Mouse (Mus musculus): Measurements from ENCODE around the gene Krcc1. TPM values are rescaled to one million over a fixed set of nuclear protein-coding genes. Genes with fewer than 3 reads are reported as not detected.
A peak's percentile ranks its signal among the peaks of the same experiment; 100 is the strongest.
"Not testable (repeated sequence)": the region's sequence is repeated elsewhere in the genome, so short reads cannot be mapped to it uniquely, and the experiment has no call there.

Gene Krcc1
- polyA plus RNA-seq, 1 experiment from 2014 or later: 26.6 TPM

DNA sequence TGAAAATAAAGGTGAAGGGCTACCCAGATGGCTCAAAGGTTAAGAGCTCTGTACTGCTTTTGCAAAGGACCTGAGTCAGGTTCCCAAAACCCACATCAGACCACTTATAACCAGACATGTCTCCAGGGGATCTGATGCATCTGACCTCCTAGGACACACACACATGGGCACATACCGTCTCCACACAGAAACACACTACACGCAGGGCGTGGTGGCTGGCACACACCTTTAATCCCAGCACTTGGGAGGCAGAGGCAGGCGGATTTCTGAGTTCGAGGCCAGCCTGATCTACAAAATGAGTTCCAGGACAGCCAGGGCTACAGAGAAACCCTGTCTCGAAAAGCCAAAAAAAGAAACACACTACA, 1.8 kb upstream of the Krcc1 start:
- H3K27me3 ChIP-seq (replicated peaks); ATAC-seq (ENCODE audit: low FRiP score, low read depth); H3K4me3 ChIP-seq; H3K9me3 ChIP-seq; H3K9ac ChIP-seq; H3K27ac ChIP-seq; H3K36me3 ChIP-seq; H3K4me2 ChIP-seq (replicated peaks): not testable (repeated sequence)
- WGBS: 95% methylated on average over 6 of the region's 6 CpGs
- peaks cover 11% of the 10 kb centered on the region for H3K4me1 ChIP-seq

DNA sequence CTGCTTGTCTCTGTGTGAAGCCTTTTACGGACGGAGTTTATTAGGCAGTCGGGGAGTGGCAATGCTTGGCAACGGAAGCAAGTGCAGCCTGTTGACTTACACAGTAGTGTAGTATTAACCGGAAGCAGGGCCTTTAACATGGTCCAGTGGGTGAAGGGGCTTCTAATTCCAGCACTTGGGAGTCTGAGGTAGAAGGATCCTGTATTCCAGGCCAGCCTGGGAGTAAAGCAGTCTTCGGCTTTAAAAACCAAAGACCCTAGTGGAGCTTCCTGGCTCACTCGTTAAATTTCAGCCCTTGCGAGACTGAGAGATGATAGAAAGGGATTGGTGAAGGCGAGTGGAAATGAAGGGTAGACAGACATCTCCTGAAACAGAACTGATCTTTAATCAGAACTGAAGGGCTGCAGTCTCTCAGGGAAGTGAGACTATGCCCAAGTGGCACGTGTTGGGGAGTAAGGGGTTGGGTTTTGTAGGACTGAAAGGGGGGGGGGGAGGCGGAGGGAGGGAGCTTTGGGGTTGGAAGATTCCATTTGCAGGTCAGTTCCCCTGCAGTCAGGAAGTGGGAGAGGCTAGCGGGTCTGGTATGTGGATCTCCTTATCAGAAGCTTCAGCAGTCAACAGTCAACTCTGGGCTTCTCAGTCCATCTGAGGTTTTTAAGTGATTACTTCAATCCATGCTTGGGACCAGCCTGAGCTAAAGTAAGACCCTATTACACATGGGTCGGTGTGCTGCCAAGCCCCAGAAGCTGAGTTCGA, 998 bp upstream of the Krcc1 start:
- Histone ChIP-seq H3K27me3 (replicated peaks) (no peaks in the 10 kb centered on the region), H3K4me2 (replicated peaks) (peak overlapping the region; percentile 77), H3K36me3 (no peaks in the 10 kb centered on the region), H3K4me3 (peak overlapping the region; percentile 89), H3K27ac (no peak overlapping the region), H3K9me3 (no peaks in the 10 kb centered on the region), H3K4me1 (peaks cover 11% of the 10 kb centered on the region), H3K9ac (peak overlapping the region; percentile 14; the same call in 1 of the 2 replicates)
- peak; percentile 21 for ATAC-seq (ENCODE audit: low FRiP score, low read depth)
- 25% methylated on average over 14 of the region's 14 CpGs for WGBS

DNA sequence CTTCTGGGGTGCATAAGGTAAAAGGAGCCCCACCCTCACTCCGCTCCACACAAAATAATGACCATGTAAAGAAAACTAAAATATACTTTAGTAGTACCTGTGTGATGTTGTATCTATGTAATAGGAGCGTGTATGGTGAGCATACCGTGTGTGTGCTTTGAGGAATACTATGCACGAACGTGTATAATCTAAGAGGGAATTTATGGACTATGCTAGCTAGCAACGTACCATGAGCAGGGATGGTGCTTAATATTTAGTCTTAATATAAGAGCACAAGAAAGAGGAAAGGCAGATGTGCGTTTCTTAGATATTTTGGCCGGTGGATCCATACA, 454 bp upstream of the Krcc1 start:
- Histone ChIP-seq H3K27me3 (replicated peaks) (no peaks in the 10 kb centered on the region), H3K4me3 (peak overlapping the region; percentile 89), H3K36me3 (no peaks in the 10 kb centered on the region), H3K9me3 (no peaks in the 10 kb centered on the region), H3K4me1 (peaks cover 11% of the 10 kb centered on the region), H3K4me2 (replicated peaks) (peak overlapping the region; percentile 77), H3K27ac (0 out of 2 replicates have a peak overlapping the region, but pooled peaks have one; percentile 50), H3K9ac (peak overlapping the region; percentile 14; the same call in 1 of the 2 replicates)
- WGBS: 3% methylated on average over 8 of the region's 8 CpGs
- peak; percentile 70 for ATAC-seq (ENCODE audit: low FRiP score, low read depth)

DNA sequence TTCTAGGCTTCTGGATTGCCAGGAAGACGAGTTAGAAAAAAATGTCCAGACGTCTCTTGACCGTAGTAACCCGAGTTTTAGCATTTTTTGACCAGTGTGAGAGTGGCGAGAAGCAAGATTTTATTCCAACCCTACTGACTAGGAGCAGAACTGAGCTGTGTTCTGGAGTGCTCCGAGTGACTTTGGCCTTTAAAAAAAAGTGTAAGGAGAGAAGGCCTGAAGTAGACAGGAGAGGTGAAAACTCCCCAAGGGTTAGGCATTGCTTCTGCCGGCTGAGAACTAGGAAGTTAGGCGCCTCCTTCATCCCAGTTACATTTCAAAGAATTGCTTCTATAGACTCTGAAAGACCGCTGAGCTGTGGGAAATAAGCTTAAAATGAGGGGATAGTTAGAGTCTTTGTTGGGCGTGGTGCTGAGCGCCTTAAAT, 852 bp downstream of the Krcc1 start:
- H3K9ac ChIP-seq: peak overlapping the region; percentile 97
- WGBS: under 1% methylated on average over 11 of the region's 11 CpGs
- H3K4me1 ChIP-seq: peaks cover 11% of the 10 kb centered on the region
- ATAC-seq (ENCODE audit: low FRiP score, low read depth): no peak
- no peaks in the 10 kb centered on the region for H3K9me3 ChIP-seq
- H3K36me3 ChIP-seq: no peaks in the 10 kb centered on the region
- peak overlapping the region; percentile 77 for H3K4me2 ChIP-seq (replicated peaks)
- peak overlapping the region; percentile 86 for H3K27ac ChIP-seq
- peak overlapping the region; percentile 89 for H3K4me3 ChIP-seq
- H3K27me3 ChIP-seq (replicated peaks): no peaks in the 10 kb centered on the region

DNA sequence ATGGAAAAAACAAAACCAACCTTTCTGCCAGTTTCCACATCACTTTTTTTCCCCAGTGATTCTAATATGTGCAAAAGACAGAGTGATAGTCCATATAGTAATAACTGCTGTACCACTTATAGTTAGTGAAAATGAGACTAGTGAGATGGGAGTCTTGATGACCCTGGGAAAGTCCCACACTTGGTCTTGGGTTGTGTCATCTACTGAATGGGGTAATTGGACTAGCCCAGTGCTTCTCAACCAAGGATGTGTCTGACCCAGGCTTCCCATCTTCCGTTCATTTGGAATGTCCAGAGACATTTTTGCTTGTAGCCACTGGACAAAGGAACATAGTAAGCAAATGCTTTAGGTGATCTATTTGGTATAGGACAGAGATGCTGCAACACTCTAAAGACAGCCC, 2.2 kb downstream of the Krcc1 start:
- no peak overlapping the region for H3K27ac ChIP-seq
- H3K9me3 ChIP-seq: no peaks in the 10 kb centered on the region
- H3K4me1 ChIP-seq: peaks cover 11% of the 10 kb centered on the region
- WGBS: 88% methylated on average over 1 of the region's 1 CpGs
- no peaks in the 10 kb centered on the region for H3K27me3 ChIP-seq (replicated peaks)
- H3K36me3 ChIP-seq: no peaks in the 10 kb centered on the region
- H3K4me2 ChIP-seq (replicated peaks): no peak overlapping the region
- no peak overlapping the region for H3K9ac ChIP-seq
- no peak overlapping the region for H3K4me3 ChIP-seq
- no peak for ATAC-seq (ENCODE audit: low FRiP score, low read depth)

DNA sequence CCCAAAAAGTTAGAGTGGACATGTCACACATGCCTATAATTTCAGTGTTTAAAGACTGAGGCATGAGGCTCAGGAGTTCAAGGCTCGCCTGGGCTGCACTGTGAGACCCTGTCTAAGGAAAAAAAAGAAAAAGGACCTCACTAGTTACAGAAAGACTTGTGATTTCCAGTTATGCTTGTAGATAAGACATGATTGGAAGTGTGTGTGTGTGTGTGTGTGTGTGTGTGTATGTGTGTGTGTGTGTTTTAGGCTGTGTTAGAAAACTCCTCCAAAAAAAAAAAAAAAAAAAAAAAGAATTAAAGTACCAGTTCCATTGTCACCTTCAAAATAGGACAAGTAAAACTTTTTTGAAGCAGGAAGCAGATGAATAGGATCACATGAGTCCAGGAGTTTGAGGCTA, 3.1 kb downstream of the Krcc1 start:
- H3K9me3 ChIP-seq: no peaks in the 10 kb centered on the region
- no peak overlapping the region for H3K4me2 ChIP-seq (replicated peaks)
- no peak overlapping the region for H3K27ac ChIP-seq
- H3K36me3 ChIP-seq: no peaks in the 10 kb centered on the region
- WGBS: 85% methylated on average over 1 of the region's 1 CpGs
- no peak for ATAC-seq (ENCODE audit: low FRiP score, low read depth)
- H3K9ac ChIP-seq: no peak overlapping the region
- no peaks in the 10 kb centered on the region for H3K27me3 ChIP-seq (replicated peaks)
- no peak overlapping the region for H3K4me3 ChIP-seq
- peaks cover 11% of the 10 kb centered on the region for H3K4me1 ChIP-seq

DNA sequence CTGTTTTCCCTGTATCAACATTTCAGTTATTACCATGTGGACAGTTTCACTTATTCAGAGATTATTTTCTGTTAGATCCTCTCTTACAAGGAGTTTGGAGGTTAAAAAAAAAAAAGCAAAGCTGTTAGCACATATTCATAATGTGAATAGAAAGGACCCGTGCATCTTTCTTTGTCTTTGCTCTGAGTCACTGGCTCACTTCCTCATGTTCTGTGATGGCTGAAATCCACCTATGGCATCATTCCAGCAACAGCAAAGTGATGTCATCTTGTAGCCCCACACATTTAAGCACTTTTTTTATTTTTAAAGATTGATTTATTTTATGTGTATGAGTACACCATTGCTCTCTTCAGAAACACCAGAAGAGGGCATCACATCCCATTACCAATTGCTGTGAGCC, 7.9 kb downstream of the Krcc1 start:
- peaks cover 5% of the 10 kb centered on the region for H3K36me3 ChIP-seq
- ATAC-seq (ENCODE audit: low FRiP score, low read depth): no peak
- H3K4me2 ChIP-seq (replicated peaks): no peak overlapping the region
- no peaks in the 10 kb centered on the region for H3K9me3 ChIP-seq
- no peak overlapping the region for H3K9ac ChIP-seq
- H3K27me3 ChIP-seq (replicated peaks): no peaks in the 10 kb centered on the region
- WGBS: 86% methylated on average over 1 of the region's 1 CpGs
- no peak overlapping the region for H3K27ac ChIP-seq
- no peaks in the 10 kb centered on the region for H3K4me1 ChIP-seq
- no peak overlapping the region for H3K4me3 ChIP-seq

DNA sequence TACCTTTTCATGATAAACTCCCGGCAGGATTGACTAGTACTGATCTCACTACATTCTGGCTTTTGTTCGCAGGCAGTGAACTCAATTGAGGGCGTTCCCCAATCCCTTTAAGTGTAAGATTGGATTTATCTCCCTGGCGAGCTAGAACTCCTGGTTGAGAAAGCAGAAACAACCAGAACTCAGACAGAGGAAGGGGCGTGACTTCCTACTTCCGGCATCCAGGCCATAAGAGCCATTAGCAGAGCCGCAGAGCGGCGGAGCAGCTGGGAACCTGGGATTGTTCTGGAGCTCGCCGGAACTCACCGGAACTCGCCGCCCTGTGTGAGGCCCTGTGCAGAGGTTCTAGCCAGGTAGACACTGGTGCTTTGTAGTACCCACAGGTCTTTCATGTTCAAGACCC, 22.0 kb downstream of the Krcc1 start:
- H3K4me3 ChIP-seq: no peak overlapping the region

DNA sequence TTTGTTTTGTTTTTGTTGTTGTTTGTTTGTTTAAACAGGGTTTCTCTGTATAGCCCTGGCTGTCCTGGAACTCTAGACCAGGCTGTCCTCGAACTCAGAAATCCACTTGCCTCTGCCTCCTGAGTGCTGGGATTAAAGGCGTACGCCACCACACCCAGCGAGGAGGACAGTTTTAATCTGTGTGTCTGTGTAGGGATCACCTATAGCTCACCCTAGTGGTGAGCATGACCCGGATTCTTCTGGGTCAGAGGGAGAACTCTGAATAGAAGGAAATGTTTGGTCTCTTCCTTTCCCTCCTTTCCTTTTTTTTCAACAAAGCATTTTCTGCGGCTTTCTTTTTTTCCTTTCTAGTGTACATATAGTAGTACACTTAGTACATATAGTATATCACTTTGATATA, 23.8 kb downstream of the Krcc1 start:
- Histone ChIP-seq H3K9me3 (no peaks in the 10 kb centered on the region), H3K36me3 (no peaks in the 10 kb centered on the region), H3K27ac (no peak overlapping the region), H3K4me2 (replicated peaks) (no peak overlapping the region), H3K4me1 (no peaks in the 10 kb centered on the region), H3K27me3 (replicated peaks) (no peaks in the 10 kb centered on the region), H3K4me3 (no peak overlapping the region), H3K9ac (no peak overlapping the region)
- 70% methylated on average over 6 of the region's 6 CpGs for WGBS
- ATAC-seq (ENCODE audit: low FRiP score, low read depth): no peak

More for the DNA sequence above, 22.0 kb downstream of the Krcc1 start:
- Histone ChIP-seq H3K4me1 (no peaks in the 10 kb centered on the region), H3K9ac (no peak overlapping the region), H3K27me3 (replicated peaks) (no peaks in the 10 kb centered on the region), H3K27ac (no peak overlapping the region), H3K4me2 (replicated peaks) (no peak overlapping the region), H3K9me3 (no peaks in the 10 kb centered on the region), H3K36me3 (no peaks in the 10 kb centered on the region)
- no peak for ATAC-seq (ENCODE audit: low FRiP score, low read depth)
- WGBS: 91% methylated on average over 14 of the region's 14 CpGs

DNA sequence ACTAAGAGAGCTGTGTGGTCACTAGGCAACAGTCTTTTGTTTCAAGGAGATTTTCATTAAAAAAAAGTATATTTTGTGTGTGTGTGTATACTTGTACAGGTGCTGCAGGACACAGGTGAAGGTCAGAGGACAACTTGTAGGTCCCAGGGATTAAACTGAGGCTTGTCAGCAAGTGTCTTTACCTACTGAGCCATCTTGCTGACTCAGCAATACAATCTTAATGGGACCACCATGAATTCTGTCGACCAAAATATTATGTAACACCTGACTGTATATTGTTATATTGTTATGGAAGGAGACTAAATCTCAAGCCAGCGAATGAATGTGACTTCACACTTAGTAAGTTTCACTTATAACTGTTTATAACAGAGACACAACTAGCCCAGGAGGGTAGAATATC, 26.6 kb downstream of the Krcc1 start:
- no peaks in the 10 kb centered on the region for H3K4me1 ChIP-seq
- H3K36me3 ChIP-seq: no peaks in the 10 kb centered on the region
- no peak overlapping the region for H3K27ac ChIP-seq
- no peaks in the 10 kb centered on the region for H3K27me3 ChIP-seq (replicated peaks)
- no peak for ATAC-seq (ENCODE audit: low FRiP score, low read depth)
- 66% methylated on average over 2 of the region's 2 CpGs for WGBS
- no peaks in the 10 kb centered on the region for H3K9me3 ChIP-seq
- no peak overlapping the region for H3K4me3 ChIP-seq
- no peak overlapping the region for H3K4me2 ChIP-seq (replicated peaks)
- no peak overlapping the region for H3K9ac ChIP-seq

DNA sequence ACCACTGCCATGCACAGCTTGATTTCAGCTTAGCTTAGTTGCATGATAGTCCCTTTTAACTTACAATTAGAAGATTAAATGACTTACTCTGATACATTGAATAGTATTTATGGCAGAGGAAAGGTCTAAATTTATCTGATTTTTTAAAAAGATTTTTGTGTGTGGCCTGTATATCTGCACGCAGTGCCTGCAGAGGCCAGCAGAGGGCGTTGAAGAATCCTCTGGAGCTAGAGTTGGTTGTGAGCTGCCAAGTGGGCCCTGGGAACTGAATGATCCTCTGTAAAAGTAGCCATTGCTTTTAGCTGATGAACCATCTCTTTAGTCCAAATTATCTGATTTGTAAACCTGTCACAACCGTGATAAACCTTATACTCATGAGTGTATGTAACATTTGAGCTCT, 27.3 kb downstream of the Krcc1 start:
- Histone ChIP-seq H3K36me3 (no peaks in the 10 kb centered on the region), H3K4me3 (no peak overlapping the region), H3K4me1 (no peaks in the 10 kb centered on the region), H3K27ac (no peak overlapping the region), H3K27me3 (replicated peaks) (no peaks in the 10 kb centered on the region), H3K4me2 (replicated peaks) (no peak overlapping the region), H3K9ac (no peak overlapping the region), H3K9me3 (no peaks in the 10 kb centered on the region)
- 32% methylated on average over 3 of the region's 3 CpGs for WGBS
- ATAC-seq (ENCODE audit: low FRiP score, low read depth): no peak

DNA sequence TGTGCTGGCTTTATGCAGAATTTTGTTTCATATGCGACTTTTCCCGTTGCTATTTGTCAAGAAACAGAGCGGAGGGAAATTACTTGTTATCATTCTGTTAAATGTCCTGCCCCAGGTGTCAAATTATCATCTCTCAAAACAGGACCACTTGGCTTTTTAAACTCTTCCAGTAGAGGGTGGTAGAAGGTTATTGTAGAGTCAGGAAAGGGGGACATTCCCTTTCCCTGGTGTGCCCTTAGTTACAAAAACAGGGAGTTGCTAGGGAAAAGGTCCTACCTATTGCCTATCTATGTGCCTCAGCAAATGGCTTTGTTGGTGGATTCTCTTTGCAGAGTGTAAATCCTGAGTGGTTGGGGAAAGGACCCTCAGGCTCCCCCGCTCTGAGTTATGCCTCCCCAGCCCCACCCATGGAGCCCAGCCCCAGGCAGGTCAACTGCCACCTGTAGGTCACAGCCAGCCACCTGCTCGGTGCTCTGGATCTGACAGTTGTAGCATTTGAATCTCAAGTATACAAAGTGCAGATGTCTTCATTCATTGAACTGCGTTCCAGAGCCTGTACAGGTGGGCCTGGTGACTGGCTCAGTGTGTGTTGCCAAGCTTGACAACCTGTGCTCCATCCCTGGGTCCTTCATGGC, 30.7 kb downstream of the Krcc1 start:
- H3K4me3 ChIP-seq: no peak overlapping the region
- no peaks in the 10 kb centered on the region for H3K27me3 ChIP-seq (replicated peaks)
- WGBS: 74% methylated on average over 6 of the region's 6 CpGs
- no peak for ATAC-seq (ENCODE audit: low FRiP score, low read depth)
- H3K4me1 ChIP-seq: no peaks in the 10 kb centered on the region
- H3K4me2 ChIP-seq (replicated peaks): no peak overlapping the region
- no peaks in the 10 kb centered on the region for H3K9me3 ChIP-seq
- H3K9ac ChIP-seq: no peak overlapping the region
- H3K36me3 ChIP-seq: no peaks in the 10 kb centered on the region
- no peak overlapping the region for H3K27ac ChIP-seq

DNA sequence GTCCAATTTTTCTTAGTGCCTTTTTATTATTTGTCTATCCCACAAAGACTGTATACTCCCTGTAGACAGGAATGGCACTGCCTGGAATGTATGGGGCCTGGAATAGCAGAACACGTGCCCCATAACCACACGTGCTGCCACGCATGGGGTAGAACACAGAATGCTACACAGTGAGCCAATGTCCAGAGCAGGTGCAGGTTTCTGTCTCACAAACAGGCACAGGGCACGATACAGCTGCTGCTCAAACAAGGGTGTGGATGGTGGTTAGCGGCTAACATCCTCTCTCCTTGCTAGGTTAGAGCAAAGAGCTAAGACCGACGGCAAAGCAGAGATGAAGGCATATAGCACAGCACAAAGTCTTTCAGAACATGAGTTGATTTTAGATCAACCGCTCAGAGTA, 36.0 kb downstream of the Krcc1 start:
- Histone ChIP-seq H3K27ac (no peak overlapping the region), H3K4me3 (no peak overlapping the region), H3K4me2 (replicated peaks) (no peak overlapping the region), H3K9ac (no peak overlapping the region), H3K9me3 (no peaks in the 10 kb centered on the region), H3K27me3 (replicated peaks) (no peaks in the 10 kb centered on the region), H3K36me3 (no peaks in the 10 kb centered on the region), H3K4me1 (no peaks in the 10 kb centered on the region)
- WGBS: 91% methylated on average over 8 of the region's 8 CpGs
- ATAC-seq (ENCODE audit: low FRiP score, low read depth): no peak
